In genomic region chr2:18393022-18393519, GRCm38 (mm10) we compare ENCODE assay signal across 8 mouse cellular contexts. TPM values are rescaled to one million over a fixed set of nuclear protein-coding genes. Genes with fewer than 3 reads are reported as not detected.
A peak's percentile ranks its signal among the peaks of the same experiment; 100 is the strongest.
DNase-seq lines count a peak whose midpoint lies in the region.

No protein-coding gene starts in this region.

- H3K36me3 ChIP-seq in limb, embryonic 10.5 days: no peaks in the 10 kb centered on the region
- no peaks in the 10 kb centered on the region for H3K36me3 ChIP-seq in splenic B cell, adult 2 months (ENCODE audit: control insufficient read depth, insufficient read depth, low read length, poor library complexity, severe bottlenecking)

- no peaks in the 10 kb centered on the region for H3K27me3 ChIP-seq in limb, embryonic 10.5 days (ENCODE audit: low read depth, poor library complexity, severe bottlenecking)
- H3K27me3 ChIP-seq in splenic B cell, adult 2 months (ENCODE audit: control insufficient read depth, insufficient read depth, low read length, poor library complexity, severe bottlenecking): no peaks in the 10 kb centered on the region

- 72% methylated on average over 2 of the region's 2 CpGs for WGBS in limb, embryonic 10.5 days

- peak; percentile 40 for DNase-seq in embryo, embryonic 10.5 days (ENCODE audit: low spot score)
- DNase-seq in embryo, embryonic 10 days (ENCODE audit: low spot score): no peak
- peak; percentile 36 for DNase-seq in retina, embryonic 14.5 days (ENCODE audit: low spot score)
- DNase-seq in retina, postnatal 1 day: no peak
- DNase-seq in limb, embryonic 10.5 days (ENCODE audit: low spot score): no peak
- DNase-seq in splenic B cell, adult 2 months (ENCODE audit: low read depth, low spot score): peak; percentile 11
- DNase-seq in natural killer cell, adult 2 months (ENCODE audit: low spot score in 2 of 2): no peak
- no peak for DNase-seq in urinary bladder, postnatal 25 days (ENCODE audit: low spot score)

- peaks cover 9% of the 10 kb centered on the region; the same call in 1 of the 2 replicates for H3K4me1 ChIP-seq in limb, embryonic 10.5 days

- H3K9me3 ChIP-seq in limb, embryonic 10.5 days (replicated peaks): no peaks in the 10 kb centered on the region

- peak overlapping the region; percentile 83 for H3K4me3 ChIP-seq in limb, embryonic 10.5 days

- H3K27ac ChIP-seq in limb, embryonic 10.5 days: peak overlapping the region; percentile 93

RNA-seq across cellular contexts. Expression of gene Dnajc1, which starts 0.4 kb away (rescaled TPM):
- 16.5 and 24.2 TPM in 2 replicates for polyA plus RNA-seq in limb, embryonic 10.5 days (2016; fragmentation: Nextera tagmentation; extraction: Ambion mirVana)

Comparison
In these comparisons a context has a peak if more than half of its experiments do, and no peak if none do; other contexts are left out.
1. DNase-seq: peak in embryo, embryonic 10.5 days (single experiment), retina, embryonic 14.5 days (single experiment) and splenic B cell, adult 2 months (single experiment); none in embryo, embryonic 10 days (single experiment), retina, postnatal 1 day (single experiment), limb, embryonic 10.5 days (single experiment), natural killer cell, adult 2 months (0 of 2) and urinary bladder, postnatal 25 days (single experiment).